Mouse (Mus musculus) small intestine, adult 2 months (tissue): ENCODE results near the gene Lhfpl1. TPM values are rescaled to one million over a fixed set of nuclear protein-coding genes. Genes with fewer than 3 reads are reported as not detected.

ENCODE experiments used
- H3K27ac ChIP-seq: fragments of 200-500 bp; 2 replicates; pipeline ENCODE4 v1.5.1; 2012; ENCODE audit warnings: low read depth, low read length, control low read depth, inconsistent platforms; ENCODE audit not compliant: insufficient read depth
- H3K27me3 ChIP-seq: fragments of 200-500 bp; 2 replicates; pipeline ENCODE4 v1.6.1; 2012; ENCODE audit warnings: mild to moderate bottlenecking, moderate library complexity, low read length, inconsistent platforms; ENCODE audit not compliant: control insufficient read depth, insufficient read depth
- H3K36me3 ChIP-seq: fragments of 200-500 bp; 2 replicates; pipeline ENCODE4 v1.6.1; 2012; ENCODE audit warnings: mild to moderate bottlenecking, low read length, control low read depth, inconsistent platforms; ENCODE audit not compliant: control insufficient read depth, insufficient read depth
- H3K4me1 ChIP-seq: fragments of 200-500 bp; 2 replicates; pipeline ENCODE4 v1.6.1; 2012; ENCODE audit warnings: low read length, inconsistent platforms, mixed read lengths; ENCODE audit not compliant: control insufficient read depth, insufficient read depth, insufficient read length
- H3K4me3 ChIP-seq: fragments of 200-500 bp; 2 replicates; pipeline ENCODE4 v1.5.1; 2012; ENCODE audit warnings: low read depth, mild to moderate bottlenecking, control low read depth, inconsistent platforms, low read length, moderate library complexity
- CTCF ChIP-seq: fragments of 200-500 bp; IDR thresholded peaks from 2 replicates; pipeline ENCODE4 v1.5.1; 2012; ENCODE audit warnings: low read depth, mild to moderate bottlenecking, control low read depth, inconsistent platforms, low read length, moderate library complexity, mixed read lengths; ENCODE audit not compliant: insufficient replicate concordance, insufficient read length; ENCODE audit errors: extremely low read depth
- POLR2A ChIP-seq: fragments of 200-500 bp; IDR thresholded peaks from 2 replicates; pipeline ENCODE4 v1.6.1; 2012; ENCODE audit warnings: low read depth, mild to moderate bottlenecking, control low read depth, inconsistent platforms, low read length, moderate library complexity
- WGBS: fragments of 180-500 bp; shearing (Covaris S2); methylation state at CpG from one replicate; pipeline ENCODE4 v1.1.7; 2018; 5-methylcytosine and 5-hydroxymethylcytosine counted together
- polyA plus RNA-seq: library from polyadenylated mRNA; depleted of rRNA; stranded (reverse); fragments of >200 nt; gene quantifications from 2 replicates; pipeline ENCODE4 v1.2.3, GENCODE M21; 2012; rRNA removed

Lhfpl1 gene
- polyA plus RNA-seq, 1 experiment, result not detected

DNA sequence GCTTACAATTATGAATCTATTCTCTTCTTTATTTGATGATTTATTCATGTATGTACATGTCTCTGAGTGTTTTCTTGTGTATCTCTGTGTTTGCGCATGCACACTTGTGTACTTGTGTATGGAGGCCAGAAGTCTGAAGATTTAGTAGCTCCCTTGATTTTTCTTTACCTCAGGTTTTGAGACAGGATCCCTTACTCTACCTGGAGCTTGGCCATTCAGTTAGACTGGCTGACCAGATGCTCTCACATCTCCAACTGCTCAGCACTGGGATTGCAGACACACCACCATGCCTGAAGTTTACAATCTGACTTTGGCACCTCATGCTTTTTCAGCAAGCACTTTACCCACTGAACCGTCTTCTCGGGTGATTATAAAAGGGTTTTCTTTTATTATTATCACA is 76.7 kb downstream of the Lhfpl1 start:
- Histone ChIP-seq H3K36me3 (no peaks in the 10 kb centered on the region), H3K27ac (no peak overlapping the region), H3K4me1 (no peaks in the 10 kb centered on the region), H3K27me3 (no peaks in the 10 kb centered on the region), H3K4me3 (no peak overlapping the region)
- TF ChIP-seq CTCF (no peak), POLR2A (no peak)
- 50% methylated on average over 3 of the region's 3 CpGs for WGBS

DNA sequence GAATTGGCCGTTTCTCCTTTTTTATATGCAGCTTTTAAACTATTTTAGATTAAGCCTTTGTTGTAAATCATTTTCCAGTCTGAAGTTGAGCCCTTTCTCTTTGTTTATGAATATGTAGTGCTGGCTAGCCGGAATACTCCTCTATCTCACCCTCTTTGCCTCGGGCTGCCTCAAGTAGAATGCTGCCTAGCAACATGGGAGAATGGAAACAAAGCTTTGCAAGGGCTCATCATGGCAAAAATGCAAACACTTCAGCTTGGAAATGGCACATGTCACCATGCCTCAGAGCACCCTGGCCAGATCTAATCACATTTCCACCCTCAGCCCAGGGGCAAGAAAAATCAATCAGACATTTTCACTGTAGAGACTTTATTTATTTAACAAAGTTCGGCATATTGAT is 77.1 kb downstream of the Lhfpl1 start:
- Histone ChIP-seq H3K27me3 (no peaks in the 10 kb centered on the region), H3K4me1 (no peaks in the 10 kb centered on the region), H3K27ac (no peak overlapping the region), H3K36me3 (no peaks in the 10 kb centered on the region), H3K4me3 (no peak overlapping the region)
- no peak for TF ChIP-seq POLR2A
- TF ChIP-seq CTCF, result no peak
- 38% methylated on average over 4 of the region's 4 CpGs for WGBS

DNA sequence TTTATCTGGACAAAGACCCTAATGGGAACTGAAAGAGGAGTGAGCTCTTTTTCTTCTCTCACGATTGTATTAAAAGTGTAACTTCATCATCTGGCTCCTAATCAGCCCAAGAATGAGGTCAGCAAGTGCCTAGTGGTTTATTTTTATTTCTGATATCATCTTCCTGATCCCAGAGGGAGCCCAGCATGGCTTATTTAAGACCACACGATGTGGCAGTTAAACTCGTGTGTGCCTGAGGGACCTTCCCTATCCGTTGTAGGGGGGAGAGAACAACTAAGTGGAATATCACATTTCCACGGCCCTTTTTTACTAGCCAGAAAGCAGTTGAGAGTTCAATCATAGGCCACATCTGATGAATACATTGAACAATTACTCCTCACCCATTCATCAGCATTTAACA is 87.1 kb downstream of the Lhfpl1 start:
- H3K36me3 ChIP-seq, result no peaks in the 10 kb centered on the region
- no peaks in the 10 kb centered on the region for H3K27me3 ChIP-seq
- H3K4me3 ChIP-seq, result no peak overlapping the region
- no peak for TF ChIP-seq POLR2A
- TF ChIP-seq CTCF, result no peak
- no peak overlapping the region for H3K27ac ChIP-seq
- H3K4me1 ChIP-seq, result no peaks in the 10 kb centered on the region
- WGBS, result 60% methylated on average over 5 of the region's 5 CpGs

Other genes starting within 250 kb of the Lhfpl1 start
- gene Amot, start 156.1 kb upstream of the Lhfpl1 start, polyA plus RNA-seq, result 6.7 and 12.1 TPM in 2 replicates